Mouse (Mus musculus) lung, embryonic 14.5 days (tissue): Measurements from ENCODE around the gene Dlg2. TPM values are rescaled to one million over a fixed set of nuclear protein-coding genes. Genes with fewer than 3 reads are reported as not detected.

Source experiments
- ATAC-seq: fragments of 200-750 bp; cut with Nextera tagmentation; 2 replicates; pipeline ENCODE4 v1.8.0; 2017; ENCODE audit warnings: mild to moderate bottlenecking, moderate TSS enrichment, moderate library complexity; ENCODE audit not compliant: insufficient read depth
- DNase-seq: peaks from one replicate; pipeline ENCODE4 v3.0.0-alpha.2; 2015
- H3K27ac ChIP-seq: fragments of 300-500 bp; sonication (generic); 2 replicates; pipeline ENCODE4 v1.5.1; 2014; ENCODE audit warnings: low read depth, mild to moderate bottlenecking, moderate library complexity
- H3K27me3 ChIP-seq: fragments of 300-500 bp; sonication (generic); 2 replicates; pipeline ENCODE4 v1.6.1; 2014; ENCODE audit warnings: low read length, control low read depth; ENCODE audit not compliant: insufficient read depth
- H3K36me3 ChIP-seq: fragments of 300-500 bp; sonication (generic); 2 replicates; pipeline ENCODE4 v1.6.1; 2014; ENCODE audit warnings: control low read depth; ENCODE audit not compliant: insufficient read depth
- H3K4me1 ChIP-seq: fragments of 300-500 bp; sonication (generic); 2 replicates; pipeline ENCODE4 v1.6.1; 2014; ENCODE audit warnings: antibody characterized with exemption, control low read depth; ENCODE audit not compliant: insufficient read depth
- H3K4me2 ChIP-seq: fragments of 300-500 bp; sonication (generic); 2 replicates; pipeline ENCODE4 v1.6.1; 2014; ENCODE audit warnings: mild to moderate bottlenecking
- H3K4me3 ChIP-seq: fragments of 300-500 bp; sonication (generic); 2 replicates; pipeline ENCODE4 v1.5.1; 2014; ENCODE audit warnings: low read depth, low read length
- H3K9ac ChIP-seq: fragments of 300-500 bp; sonication (generic); 2 replicates; pipeline ENCODE4 v1.6.1; 2014
- H3K9me3 ChIP-seq: fragments of 300-500 bp; sonication (generic); 2 replicates; pipeline ENCODE4 v1.6.1; 2016; ENCODE audit warnings: low read depth, low read length, control low read depth
- CTCF ChIP-seq: IDR thresholded peaks from 2 replicates; pipeline ENCODE4 v1.5.1; 2016; ENCODE audit warnings: antibody characterized with exemption, low read depth
- WGBS: fragments of 180-500 bp; shearing (Covaris S2); extraction: QIAGEN DNeasy Blood & Tissue Kit; methylation state at CpG from one replicate; pipeline ENCODE4 v1.1.7; 2014; 5-methylcytosine and 5-hydroxymethylcytosine counted together
- polyA plus RNA-seq: library from polyadenylated mRNA; unstranded; fragments of >200 nt; fragmentation: Nextera tagmentation; extraction: Ambion mirVana; gene quantifications from 2 replicates; pipeline ENCODE4 v1.2.1, GENCODE M21; 2014

The Dlg2 gene
- polyA plus RNA-seq, 1 experiment from 2014 or later = 0.25 TPM

- Histone ChIP-seq H3K4me3 (no peak overlapping the region), H3K4me1 (no peaks in the 10 kb centered on the region), H3K9me3 (no peaks in the 10 kb centered on the region), H3K27ac (no peak overlapping the region), H3K36me3 (no peaks in the 10 kb centered on the region), H3K4me2 (no peak overlapping the region), H3K9ac (no peak overlapping the region), H3K27me3 (no peaks in the 10 kb centered on the region)
- DNase-seq (no peak), ATAC-seq (no peak)
- 86% methylated on average over 1 of the region's 1 CpGs for WGBS
- no peak for TF ChIP-seq CTCF
Observed at GRCm38 (mm10) chr7:92367111-92367510, 1890.6 kb downstream of the Dlg2 start.

- H3K27me3 ChIP-seq = no peaks in the 10 kb centered on the region
- H3K9ac ChIP-seq = no peak overlapping the region
- H3K36me3 ChIP-seq = no peaks in the 10 kb centered on the region
- no peak overlapping the region for H3K4me2 ChIP-seq
- H3K9me3 ChIP-seq = no peaks in the 10 kb centered on the region
- H3K27ac ChIP-seq = no peak overlapping the region
- TF ChIP-seq CTCF = no peak
- H3K4me3 ChIP-seq = no peak overlapping the region
- DNase-seq (no peak), ATAC-seq (no peak)
- no peaks in the 10 kb centered on the region for H3K4me1 ChIP-seq
Observed at GRCm38 (mm10) chr7:92370521-92370920, 1894.0 kb downstream of the Dlg2 start.

GRCm38 (mm10) chr7:92371638-92372037 is 1895.2 kb downstream of the Dlg2 start:
- H3K27ac ChIP-seq = no peak overlapping the region
- no peak overlapping the region for H3K9ac ChIP-seq
- no peaks in the 10 kb centered on the region for H3K9me3 ChIP-seq
- no peak overlapping the region for H3K4me2 ChIP-seq
- no peak for TF ChIP-seq CTCF
- H3K27me3 ChIP-seq = no peaks in the 10 kb centered on the region
- WGBS = 38% methylated on average over 4 of the region's 4 CpGs
- no peak overlapping the region for H3K4me3 ChIP-seq
- H3K4me1 ChIP-seq = no peaks in the 10 kb centered on the region
- DNase-seq = no peak
- H3K36me3 ChIP-seq = no peaks in the 10 kb centered on the region
- ATAC-seq = no peak

GRCm38 (mm10) chr7:92373863-92374357 is 1897.4 kb downstream of the Dlg2 start:
- no peaks in the 10 kb centered on the region for H3K36me3 ChIP-seq
- H3K4me2 ChIP-seq = no peak overlapping the region
- no peak overlapping the region for H3K4me3 ChIP-seq
- no peak for DNase-seq
- no peak for ATAC-seq
- H3K27me3 ChIP-seq = no peaks in the 10 kb centered on the region
- WGBS = 81% methylated on average over 5 of the region's 5 CpGs
- H3K4me1 ChIP-seq = no peaks in the 10 kb centered on the region
- no peak for TF ChIP-seq CTCF
- no peaks in the 10 kb centered on the region for H3K9me3 ChIP-seq
- H3K9ac ChIP-seq = no peak overlapping the region
- H3K27ac ChIP-seq = no peak overlapping the region

- no peak for ATAC-seq
- WGBS = 73% methylated on average over 5 of the region's 5 CpGs
Observed at GRCm38 (mm10) chr7:92383913-92384484, 1907.5 kb downstream of the Dlg2 start.

GRCm38 (mm10) chr7:92392052-92392640 is 1915.7 kb downstream of the Dlg2 start:
- 67% methylated on average over 6 of the region's 6 CpGs for WGBS

More at GRCm38 (mm10) chr7:92383913-92384484, 1907.5 kb downstream of the Dlg2 start:
- Histone ChIP-seq H3K4me1 (no peaks in the 10 kb centered on the region), H3K27me3 (no peaks in the 10 kb centered on the region), H3K36me3 (no peaks in the 10 kb centered on the region), H3K4me3 (no peak overlapping the region), H3K9me3 (no peaks in the 10 kb centered on the region), H3K27ac (no peak overlapping the region), H3K9ac (no peak overlapping the region), H3K4me2 (no peak overlapping the region)
- DNase-seq = no peak
- TF ChIP-seq CTCF = no peak

DNA sequence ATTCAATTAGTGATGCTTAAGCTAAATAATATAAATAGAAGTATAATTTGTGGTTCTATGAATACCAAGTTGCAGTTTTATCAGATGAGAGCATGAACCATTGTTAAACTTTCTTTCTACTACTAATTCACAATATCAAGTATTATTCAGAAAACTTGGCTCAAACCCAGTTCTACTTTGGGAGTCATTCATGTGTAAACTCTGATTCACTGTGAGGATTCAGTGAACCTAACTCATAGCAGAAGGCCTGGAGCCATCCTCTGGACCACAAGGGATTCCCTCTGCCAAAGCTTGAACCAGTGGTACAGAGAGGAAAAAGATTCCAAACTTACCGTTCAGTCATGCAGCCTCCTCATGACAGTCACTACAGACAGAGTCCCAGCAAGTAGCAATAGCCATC is 1920.3 kb downstream of the Dlg2 start:
- Histone ChIP-seq H3K4me3 (no peak overlapping the region), H3K4me2 (no peak overlapping the region), H3K9ac (no peak overlapping the region), H3K9me3 (no peaks in the 10 kb centered on the region), H3K4me1 (no peaks in the 10 kb centered on the region), H3K27ac (no peak overlapping the region), H3K27me3 (no peaks in the 10 kb centered on the region), H3K36me3 (no peaks in the 10 kb centered on the region)
- no peak for DNase-seq
- WGBS = 88% methylated on average over 1 of the region's 1 CpGs
- ATAC-seq = no peak
- no peak for TF ChIP-seq CTCF

More at GRCm38 (mm10) chr7:92392052-92392640, 1915.7 kb downstream of the Dlg2 start:
- no peak overlapping the region for H3K9ac ChIP-seq
- DNase-seq = no peak
- no peaks in the 10 kb centered on the region for H3K36me3 ChIP-seq
- no peak overlapping the region for H3K4me3 ChIP-seq
- ATAC-seq = no peak
- no peak overlapping the region for H3K27ac ChIP-seq
- no peaks in the 10 kb centered on the region for H3K4me1 ChIP-seq
- no peaks in the 10 kb centered on the region for H3K9me3 ChIP-seq
- no peaks in the 10 kb centered on the region for H3K27me3 ChIP-seq
- H3K4me2 ChIP-seq = no peak overlapping the region
- TF ChIP-seq CTCF = no peak
